Mouse (Mus musculus) left cerebral cortex, postnatal 25 days (tissue): ENCODE results near the gene Tfrc. TPM values are rescaled to one million over a fixed set of nuclear protein-coding genes. Genes with fewer than 3 reads are reported as not detected.

Experiments
- DNase-seq, 2 experiments: peaks; one replicate each; pipeline ENCODE4 v3.0.0; 2022; ENCODE audit warnings: low spot score in 2 of 2, mixed read lengths in 1 of 2
- intact Hi-C: fragments of 180-260 bp; cut with DNase I; formaldehyde crosslinking; loops from one replicate; pipeline ENCODE4 v1.15.1; 2025
- total RNA-seq, 2 experiments: library from RNA; stranded (reverse); gene quantifications; 2 replicates each; pipeline ENCODE4 v1.2.3; 2021

The Tfrc gene
- total RNA-seq, 2 experiments from 2014 or later = 71.0 to 79.9 TPM

- DNase-seq = no peak
- intact Hi-C loops = loop anchor here (5.0 kb wide), 1 partner anchor 174 kb away; no protein-coding TSS in a partner anchor
These were observed 72.1 kb downstream of the Tfrc start for GRCm38 (mm10) chr16:32680806-32681205.

DNA sequence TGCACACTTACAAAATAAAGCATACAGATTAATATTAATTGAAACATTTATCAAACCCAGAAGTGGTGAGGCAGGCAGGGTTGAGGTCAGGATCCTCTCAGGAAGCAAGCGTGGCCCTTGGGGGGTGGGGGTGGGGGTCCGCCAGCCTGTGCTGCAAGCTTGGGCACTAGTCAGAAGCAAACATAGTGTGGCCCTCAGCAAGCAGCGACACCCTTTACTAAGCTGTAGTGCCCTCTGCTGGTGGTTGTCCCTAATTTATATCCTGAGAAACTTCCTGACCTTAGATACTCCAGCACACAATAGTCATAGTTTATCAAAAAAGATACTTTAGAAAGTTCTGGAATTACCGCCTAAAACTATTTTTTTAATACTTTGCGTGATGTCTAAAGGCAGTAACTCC, 73.5 kb downstream of the Tfrc start:
- intact Hi-C loops = loop anchor here (2.0 to 5.0 kb wide), 2 partner anchors 23 to 175 kb away; no protein-coding TSS in a partner anchor
- peak; percentile 52 to 71 for DNase-seq

Other genes starting within 250 kb of the Tfrc start
- gene Tm4sf19, start 208.4 kb upstream of the Tfrc start, total RNA-seq = under 1 TPM in 1 of 2 experiments, not detected in 1; 0.27 TPM
- gene Tctex1d2, start 189.2 kb upstream of the Tfrc start, total RNA-seq = 10 to 100 TPM; 11.2 to 14.1 TPM
- 10 to 100 TPM; 38.2 to 40.3 TPM for gene Pcyt1a, start 178.0 kb upstream of the Tfrc start, total RNA-seq
- not detected for gene Slc51a, start 121.0 kb upstream of the Tfrc start, total RNA-seq
- not detected for gene Zdhhc19, start 112.7 kb upstream of the Tfrc start, total RNA-seq
- 100 to 1,000 TPM; 179 to 184 TPM for gene Tnk2, start 35.0 kb downstream of the Tfrc start, total RNA-seq
- gene Muc4, start 127.0 kb downstream of the Tfrc start, total RNA-seq = not detected
- not detected for gene Muc20, start 188.5 kb downstream of the Tfrc start, total RNA-seq
- gene Smbd1, start 201.6 kb downstream of the Tfrc start, total RNA-seq = not detected